Mouse (Mus musculus) embryonic facial prominence, embryonic 11.5 days (tissue): ENCODE results near the gene Gtf3c4. TPM values are rescaled to one million over a fixed set of nuclear protein-coding genes. Genes with fewer than 3 reads are reported as not detected.
A peak's percentile ranks its signal among the peaks of the same experiment; 100 is the strongest.

ENCODE experiments used
- ATAC-seq: fragments of 200-750 bp; cut with Nextera tagmentation; replicated peaks from 2 replicates; pipeline ENCODE4 v1.8.0; 2017; ENCODE audit warnings: low read depth; ENCODE audit not compliant: insufficient number of reproducible peaks, low FRiP score, low TSS enrichment
- DNase-seq: peaks from one replicate; pipeline ENCODE4 v3.0.0-alpha.2; 2015; ENCODE audit warnings: low spot score
- H3K27ac ChIP-seq: fragments of 300-500 bp; sonication (generic); replicated peaks from 2 replicates; pipeline ENCODE4 v1.5.1; 2014; ENCODE audit warnings: mild to moderate bottlenecking, low read depth, low read length, control low read depth
- H3K27me3 ChIP-seq: fragments of 300-500 bp; sonication (generic); 2 replicates; pipeline ENCODE4 v1.6.1; 2014; ENCODE audit warnings: mild to moderate bottlenecking, low read length, moderate library complexity, mixed read lengths; ENCODE audit not compliant: control insufficient read depth, insufficient read depth
- H3K36me3 ChIP-seq: fragments of 300-500 bp; sonication (generic); replicated peaks from 2 replicates; pipeline ENCODE4 v1.6.1; 2014; ENCODE audit warnings: low read depth, mild to moderate bottlenecking, low read length, moderate library complexity, mixed read lengths; ENCODE audit not compliant: control insufficient read depth, insufficient read depth
- H3K4me1 ChIP-seq: fragments of 300-500 bp; sonication (generic); 2 replicates; pipeline ENCODE4 v1.6.1; 2014; ENCODE audit warnings: low read length, mixed read lengths; ENCODE audit not compliant: control insufficient read depth, insufficient read depth
- H3K4me2 ChIP-seq: fragments of 300-500 bp; sonication (generic); 2 replicates; pipeline ENCODE4 v1.6.1; 2014; ENCODE audit warnings: low read depth, mild to moderate bottlenecking, control low read depth, low read length, moderate library complexity
- H3K4me3 ChIP-seq: fragments of 300-500 bp; sonication (generic); 2 replicates; pipeline ENCODE4 v1.5.1; 2014; ENCODE audit warnings: low read depth, low read length, control low read depth
- H3K9ac ChIP-seq: fragments of 300-500 bp; sonication (generic); replicated peaks from 2 replicates; pipeline ENCODE4 v1.6.1; 2014; ENCODE audit warnings: mild to moderate bottlenecking, control low read depth, low read length
- H3K9me3 ChIP-seq: fragments of 300-500 bp; sonication (generic); replicated peaks from 2 replicates; pipeline ENCODE4 v1.6.1; 2016; ENCODE audit warnings: mild to moderate bottlenecking, low read length, inconsistent platforms, mixed read lengths; ENCODE audit not compliant: control insufficient read depth
- WGBS: fragments of 180-500 bp; shearing (Covaris S2); extraction: QIAGEN DNeasy Blood & Tissue Kit; methylation state at CpG from one replicate; pipeline ENCODE4 v1.1.7; 2014; 5-methylcytosine and 5-hydroxymethylcytosine counted together
- polyA plus RNA-seq: library from polyadenylated mRNA; unstranded; fragments of >200 nt; fragmentation: Nextera tagmentation; extraction: Ambion mirVana; gene quantifications from 2 replicates; pipeline ENCODE4 v1.2.1, GENCODE M21; 2014

Gtf3c4 gene
- polyA plus RNA-seq, 1 experiment from 2014 or later: 30.1 TPM

- no peak for DNase-seq
- Histone ChIP-seq H3K4me1 (no peaks in the 10 kb centered on the region), H3K36me3 (peaks cover 2% of the 10 kb centered on the region; the same call in 1 of the 2 replicates), H3K27me3 (no peaks in the 10 kb centered on the region), H3K27ac (no peak overlapping the region), H3K9ac (no peak overlapping the region), H3K9me3 (no peaks in the 10 kb centered on the region), H3K4me2 (no peak overlapping the region), H3K4me3 (no peak overlapping the region)
- 96% methylated on average over 8 of the region's 8 CpGs for WGBS
- no peak for ATAC-seq
Observed at GRCm38 (mm10) chr2:28860678-28861423, 20.7 kb upstream of the Gtf3c4 start.

- Histone ChIP-seq H3K27ac (no peak overlapping the region), H3K4me1 (no peaks in the 10 kb centered on the region), H3K4me3 (no peak overlapping the region), H3K9me3 (no peaks in the 10 kb centered on the region), H3K27me3 (no peaks in the 10 kb centered on the region), H3K36me3 (peaks cover 2% of the 10 kb centered on the region; the same call in 1 of the 2 replicates), H3K4me2 (no peak overlapping the region), H3K9ac (no peak overlapping the region)
- no peak for ATAC-seq
- DNase-seq: no peak
- 92% methylated on average over 4 of the region's 4 CpGs for WGBS
Observed at GRCm38 (mm10) chr2:28859303-28859702, 19.1 kb upstream of the Gtf3c4 start.

DNA sequence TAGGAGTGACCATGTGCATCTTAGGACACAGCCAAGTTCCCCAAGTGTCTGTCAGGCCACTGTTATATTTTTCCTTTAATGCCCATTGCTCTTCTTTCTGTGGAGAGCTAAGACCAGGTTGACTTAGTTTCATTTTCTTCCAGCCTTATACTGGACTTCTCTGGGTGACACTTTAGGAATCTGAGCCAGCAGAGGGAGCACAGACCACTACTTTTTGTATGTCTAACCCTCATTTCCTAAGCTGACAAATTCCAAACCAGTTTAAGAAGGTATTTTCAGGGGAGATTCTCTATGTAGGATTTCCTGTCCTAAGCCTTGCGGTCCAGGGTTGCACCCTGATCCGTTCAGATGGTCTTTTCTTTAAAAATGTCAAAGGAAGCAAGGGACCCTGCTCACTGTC, 15.6 kb upstream of the Gtf3c4 start:
- H3K27me3 ChIP-seq: no peaks in the 10 kb centered on the region
- H3K4me1 ChIP-seq: no peaks in the 10 kb centered on the region
- H3K4me2 ChIP-seq: no peak overlapping the region
- H3K9me3 ChIP-seq: no peaks in the 10 kb centered on the region
- H3K36me3 ChIP-seq: no peaks in the 10 kb centered on the region; the same call in 1 of the 2 replicates
- H3K4me3 ChIP-seq: no peak overlapping the region
- H3K9ac ChIP-seq: no peak overlapping the region
- no peak for DNase-seq
- H3K27ac ChIP-seq: no peak overlapping the region
- 92% methylated on average over 2 of the region's 2 CpGs for WGBS
- no peak for ATAC-seq

DNA sequence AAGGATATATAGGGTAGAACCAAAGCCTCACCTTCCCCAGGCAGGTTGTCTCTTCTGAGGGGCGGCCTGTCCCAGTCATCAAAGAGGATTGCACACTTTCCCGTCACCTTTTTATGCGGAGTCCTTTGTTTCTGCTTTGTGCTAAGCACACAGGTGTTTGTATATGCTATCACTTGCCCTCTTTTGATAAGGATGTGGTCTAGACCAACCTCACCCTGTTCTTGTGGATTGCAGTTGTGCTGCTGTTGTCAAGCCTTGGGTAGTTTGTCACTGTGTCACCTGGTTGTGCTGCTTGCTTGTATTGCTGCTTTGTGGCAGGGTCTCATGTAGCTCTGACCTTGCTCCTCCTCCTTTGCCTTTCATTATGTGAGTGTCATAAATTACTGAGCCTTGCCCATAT, 12.4 kb upstream of the Gtf3c4 start:
- DNase-seq (no peak), ATAC-seq (no peak)
- 96% methylated on average over 3 of the region's 3 CpGs for WGBS
- Histone ChIP-seq H3K9ac (no peak overlapping the region), H3K4me1 (no peaks in the 10 kb centered on the region), H3K4me2 (no peak overlapping the region), H3K4me3 (no peak overlapping the region), H3K27ac (no peak overlapping the region), H3K27me3 (no peaks in the 10 kb centered on the region), H3K9me3 (no peaks in the 10 kb centered on the region), H3K36me3 (no peaks in the 10 kb centered on the region)

GRCm38 (mm10) chr2:28848879-28849278, 8.7 kb upstream of the Gtf3c4 start:
- WGBS: 91% methylated on average over 2 of the region's 2 CpGs
- Histone ChIP-seq H3K4me3 (no peak overlapping the region), H3K4me1 (no peaks in the 10 kb centered on the region), H3K4me2 (no peak overlapping the region), H3K9me3 (no peaks in the 10 kb centered on the region), H3K27me3 (no peaks in the 10 kb centered on the region), H3K27ac (no peak overlapping the region), H3K36me3 (no peaks in the 10 kb centered on the region; the same call in none of the 2 replicates), H3K9ac (no peak overlapping the region)
- DNase-seq: no peak
- ATAC-seq: no peak

- no peaks in the 10 kb centered on the region; the same call in 1 of the 2 replicates for H3K36me3 ChIP-seq
Observed at GRCm38 (mm10) chr2:28842042-28842441, 1.9 kb upstream of the Gtf3c4 start.

DNA sequence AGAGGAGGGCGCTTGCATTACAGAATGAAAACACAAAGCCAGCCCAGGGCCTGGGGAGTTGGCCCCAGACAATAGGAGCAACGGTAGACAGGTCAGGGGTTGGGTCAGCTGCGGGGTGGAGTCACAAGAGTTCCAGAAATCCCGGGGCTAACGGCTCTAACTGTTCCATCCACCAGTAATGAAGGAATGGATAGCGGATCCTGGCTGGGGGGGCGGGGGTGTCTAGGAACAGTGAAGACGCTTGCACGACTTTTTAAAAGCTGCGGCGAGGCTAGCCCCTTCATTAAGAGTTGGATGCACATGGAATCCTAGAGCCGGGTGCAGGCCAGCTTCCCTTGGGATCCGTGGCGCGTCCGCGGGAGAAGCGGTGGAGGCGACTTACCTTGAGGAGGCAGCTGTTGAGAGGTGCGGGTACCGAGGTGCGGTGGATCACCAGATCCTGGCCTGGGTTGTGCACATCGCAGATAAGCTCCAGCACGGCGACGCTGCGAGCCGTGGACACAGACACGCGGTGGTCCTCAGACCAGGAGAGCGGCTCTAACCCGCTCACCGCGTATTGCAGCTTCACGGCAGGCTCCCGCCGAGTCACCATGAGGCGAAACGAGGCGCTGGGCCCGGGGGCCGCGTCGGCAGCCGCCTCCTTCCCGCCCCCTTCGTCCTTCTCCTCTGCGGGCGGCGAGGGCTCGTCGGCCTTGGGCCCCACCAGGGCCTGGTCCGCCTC, 499 bp downstream of the Gtf3c4 start:
- no peaks in the 10 kb centered on the region for H3K4me1 ChIP-seq
- H3K36me3 ChIP-seq: peaks cover 5% of the 10 kb centered on the region; the same call in 1 of the 2 replicates
- WGBS: under 1% methylated on average over 49 of the region's 53 CpGs
- DNase-seq (peak; percentile 23), ATAC-seq (peak; percentile 51)
- no peaks in the 10 kb centered on the region for H3K9me3 ChIP-seq
- H3K4me2 ChIP-seq: peak overlapping the region; percentile 76
- H3K27me3 ChIP-seq: no peaks in the 10 kb centered on the region
- peak overlapping the region; percentile 78 for H3K27ac ChIP-seq
- H3K9ac ChIP-seq: peak overlapping the region; percentile 91
- H3K4me3 ChIP-seq: peak overlapping the region; percentile 99

More at GRCm38 (mm10) chr2:28842042-28842441, 1.9 kb upstream of the Gtf3c4 start:
- Histone ChIP-seq H3K4me1 (no peaks in the 10 kb centered on the region), H3K4me3 (no peak overlapping the region), H3K27ac (no peak overlapping the region), H3K9ac (no peak overlapping the region), H3K27me3 (no peaks in the 10 kb centered on the region), H3K4me2 (no peak overlapping the region; the same call in 1 of the 2 replicates), H3K9me3 (no peaks in the 10 kb centered on the region)
- WGBS: 76% methylated on average over 3 of the region's 3 CpGs
- DNase-seq: no peak
- no peak for ATAC-seq
